Mouse (Mus musculus): ENCODE data around the gene Arel1.

The Arel1 gene

GRCm38 (mm10) chr12:84970428-84971096, at the start of gene Arel1, which contains the start of gene Fcf1:
Arel1 (minus strand) TSS chr12:84970900.
Fcf1 (plus strand) TSS chr12:84970897.
- in situ Hi-C loops (cut with MboI; ENCODE audit: low pct_unique_long_range_greater_than_20kb in 1 of 2, low sequenced_read_pairs in 2 of 2, unreplicated experiment in 1 of 2): no loop called here

- in situ Hi-C loops (cut with MboI; ENCODE audit: low pct_unique_long_range_greater_than_20kb in 1 of 2, low sequenced_read_pairs in 2 of 2, unreplicated experiment in 1 of 2): no loop called here
Measured at GRCm38 (mm10) chr12:85012185-85012584, 41.5 kb upstream of the Arel1 start.

GRCm38 (mm10) chr12:85010541-85010940, 39.8 kb upstream of the Arel1 start:
- in situ Hi-C loops (cut with MboI; ENCODE audit: low pct_unique_long_range_greater_than_20kb in 1 of 2, low sequenced_read_pairs in 2 of 2, unreplicated experiment in 1 of 2): no loop called here

- in situ Hi-C loops (cut with MboI; ENCODE audit: low pct_unique_long_range_greater_than_20kb in 1 of 2, low sequenced_read_pairs in 2 of 2, unreplicated experiment in 1 of 2): no loop called here
Measured at GRCm38 (mm10) chr12:85009776-85010175, 39.1 kb upstream of the Arel1 start.

- in situ Hi-C loops (cut with MboI; ENCODE audit: low pct_unique_long_range_greater_than_20kb in 1 of 2, low sequenced_read_pairs in 2 of 2, unreplicated experiment in 1 of 2): no loop called here
Measured at GRCm38 (mm10) chr12:85007021-85007420, 36.3 kb upstream of the Arel1 start.

GRCm38 (mm10) chr12:85006206-85006605, 35.5 kb upstream of the Arel1 start:
- in situ Hi-C loops (cut with MboI; ENCODE audit: low pct_unique_long_range_greater_than_20kb in 1 of 2, low sequenced_read_pairs in 2 of 2, unreplicated experiment in 1 of 2): no loop called here

- in situ Hi-C loops (cut with MboI; ENCODE audit: low pct_unique_long_range_greater_than_20kb in 1 of 2, low sequenced_read_pairs in 2 of 2, unreplicated experiment in 1 of 2): no loop called here
Measured at GRCm38 (mm10) chr12:84999053-84999452, 28.4 kb upstream of the Arel1 start.

- in situ Hi-C loops (cut with MboI; ENCODE audit: low pct_unique_long_range_greater_than_20kb in 1 of 2, low sequenced_read_pairs in 2 of 2, unreplicated experiment in 1 of 2): no loop called here
Measured at GRCm38 (mm10) chr12:84996501-84997398, 26.1 kb upstream of the Arel1 start.

- in situ Hi-C loops (cut with MboI; ENCODE audit: low pct_unique_long_range_greater_than_20kb in 1 of 2, low sequenced_read_pairs in 2 of 2, unreplicated experiment in 1 of 2): no loop called here
Measured at GRCm38 (mm10) chr12:84996083-84996496, 25.4 kb upstream of the Arel1 start, which contains the start of gene Ylpm1. Ylpm1 (plus strand) TSS chr12:84996321.

GRCm38 (mm10) chr12:84995112-84995761, 24.5 kb upstream of the Arel1 start:
- in situ Hi-C loops (cut with MboI; ENCODE audit: low pct_unique_long_range_greater_than_20kb in 1 of 2, low sequenced_read_pairs in 2 of 2, unreplicated experiment in 1 of 2): no loop called here

GRCm38 (mm10) chr12:84989456-84989855, 18.8 kb upstream of the Arel1 start:
- in situ Hi-C loops (cut with MboI; ENCODE audit: low pct_unique_long_range_greater_than_20kb in 1 of 2, low sequenced_read_pairs in 2 of 2, unreplicated experiment in 1 of 2): no loop called here

- in situ Hi-C loops (cut with MboI; ENCODE audit: low pct_unique_long_range_greater_than_20kb in 1 of 2, low sequenced_read_pairs in 2 of 2, unreplicated experiment in 1 of 2): no loop called here
Measured at GRCm38 (mm10) chr12:84979264-84979862, 8.7 kb upstream of the Arel1 start.

GRCm38 (mm10) chr12:84969656-84970427, 858 bp downstream of the Arel1 start:
- in situ Hi-C loops (cut with MboI; ENCODE audit: low pct_unique_long_range_greater_than_20kb in 1 of 2, low sequenced_read_pairs in 2 of 2, unreplicated experiment in 1 of 2): no loop called here

GRCm38 (mm10) chr12:84968831-84969655, 1.7 kb downstream of the Arel1 start:
- in situ Hi-C loops (cut with MboI; ENCODE audit: low pct_unique_long_range_greater_than_20kb in 1 of 2, low sequenced_read_pairs in 2 of 2, unreplicated experiment in 1 of 2): no loop called here

GRCm38 (mm10) chr12:84962606-84963005, 8.1 kb downstream of the Arel1 start:
- in situ Hi-C loops (cut with MboI; ENCODE audit: low pct_unique_long_range_greater_than_20kb in 1 of 2, low sequenced_read_pairs in 2 of 2, unreplicated experiment in 1 of 2): no loop called here

- in situ Hi-C loops (cut with MboI; ENCODE audit: low pct_unique_long_range_greater_than_20kb in 1 of 2, low sequenced_read_pairs in 2 of 2, unreplicated experiment in 1 of 2): no loop called here
Measured at GRCm38 (mm10) chr12:84958794-84959356, 11.8 kb downstream of the Arel1 start.

GRCm38 (mm10) chr12:84956317-84956716, 14.4 kb downstream of the Arel1 start:
- in situ Hi-C loops (cut with MboI; ENCODE audit: low pct_unique_long_range_greater_than_20kb in 1 of 2, low sequenced_read_pairs in 2 of 2, unreplicated experiment in 1 of 2): no loop called here
